9 mouse cellular contexts compared by ENCODE assay signal in the genomic region with DNA sequence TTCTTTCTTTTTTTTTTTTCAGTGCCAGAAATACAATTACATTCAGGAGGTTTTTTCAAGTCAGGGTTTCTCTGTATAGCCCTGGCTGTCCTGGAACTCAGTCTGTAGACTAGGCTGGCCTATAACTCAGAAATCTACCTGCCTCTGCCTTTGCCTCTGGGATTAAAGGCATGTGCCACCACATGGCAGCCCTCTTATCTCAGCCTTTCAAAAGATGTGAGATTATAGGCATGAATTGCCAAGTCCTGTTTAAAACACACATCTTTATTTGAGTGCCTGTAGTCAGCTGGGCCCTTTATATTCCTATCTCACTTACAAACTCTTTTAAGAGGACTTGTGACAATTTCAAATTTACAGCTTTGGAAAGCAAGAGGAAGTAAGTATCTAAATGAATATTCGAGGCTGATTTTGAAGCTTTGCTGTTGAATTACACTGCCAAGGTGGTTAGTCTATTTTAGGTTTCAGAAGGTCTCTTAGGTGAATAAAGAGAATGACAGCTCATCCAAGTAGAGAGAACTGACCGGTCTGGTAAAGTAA. TPM values are rescaled to one million over a fixed set of nuclear protein-coding genes. Genes with fewer than 3 reads are reported as not detected.
DNase-seq lines count a peak whose midpoint lies in the region; ATAC-seq and TF ChIP-seq lines count a peak whose summit lies in the region.
"Had no signal": no experiment of that assay in that cellular context is flagged by ENCODE, and none has a peak within 500 bp of the region (broad histone marks: within the 10 kb centered on the region; RNA-seq: fewer than 3 reads in every experiment).

No protein-coding gene starts in this region.

- 80% methylated on average over 2 of the region's 2 CpGs for WGBS in heart, embryonic 12.5 days
- 87% methylated on average over 2 of the region's 2 CpGs for WGBS in neural tube, embryonic 12.5 days
- 48% methylated on average over 2 of the region's 2 CpGs for WGBS in liver, embryonic 13.5 days (ENCODE audit: insufficient replicate concordance)
- 50% methylated on average over 2 of the region's 2 CpGs for WGBS in stomach, postnatal 0 days

- no peaks in the 10 kb centered on the region for H3K9me3 ChIP-seq in heart, embryonic 12.5 days (replicated peaks)
- H3K9me3 ChIP-seq in neural tube, embryonic 12.5 days, result no peaks in the 10 kb centered on the region
- no peaks in the 10 kb centered on the region for H3K9me3 ChIP-seq in liver, embryonic 13.5 days (replicated peaks)
- no peaks in the 10 kb centered on the region for H3K9me3 ChIP-seq in stomach, postnatal 0 days (ENCODE audit: control insufficient read depth, low read length)

- H3K36me3 ChIP-seq in heart, embryonic 12.5 days, result peaks cover 3% of the 10 kb centered on the region; the same call in 1 of the 2 replicates
- peaks cover 6% of the 10 kb centered on the region; the same call in 1 of the 2 replicates for H3K36me3 ChIP-seq in neural tube, embryonic 12.5 days
- H3K36me3 ChIP-seq in liver, embryonic 13.5 days, result peaks cover 8% of the 10 kb centered on the region
- no peaks in the 10 kb centered on the region for H3K36me3 ChIP-seq in stomach, postnatal 0 days (ENCODE audit: control insufficient read depth, insufficient read depth, low read length)

- no peak for TF ChIP-seq EP300 in stomach, postnatal 0 days (optimal IDR thresholded peaks at IDR 0.05)

- no peak overlapping the region for H3K27ac ChIP-seq in heart, embryonic 12.5 days (ENCODE audit: poor library complexity, severe bottlenecking)
- no peak overlapping the region for H3K27ac ChIP-seq in neural tube, embryonic 12.5 days
- H3K27ac ChIP-seq in liver, embryonic 13.5 days, result peak overlapping the region; percentile 73
- peak overlapping the region; percentile 78 for H3K27ac ChIP-seq in stomach, postnatal 0 days (replicated peaks)

- ATAC-seq in heart, embryonic 12.5 days (ENCODE audit: insufficient number of reproducible peaks, low FRiP score), result no peak
- no peak for ATAC-seq in neural tube, embryonic 12.5 days (ENCODE audit: low FRiP score, low read depth)
- ATAC-seq in liver, embryonic 13.5 days (ENCODE audit: low read depth), result no peak
- no peak for ATAC-seq in stomach, postnatal 0 days (ENCODE audit: low FRiP score, low TSS enrichment)

- peak overlapping the region; percentile 92; the same call in 1 of the 2 replicates for H3K4me3 ChIP-seq in heart, embryonic 12.5 days
- H3K4me3 ChIP-seq in neural tube, embryonic 12.5 days, result no peak overlapping the region
- peak overlapping the region; percentile 84 for H3K4me3 ChIP-seq in liver, embryonic 13.5 days (replicated peaks)
- H3K4me3 ChIP-seq in stomach, postnatal 0 days (ENCODE audit: low read depth, low read length), result no peak overlapping the region

- peaks cover 28% of the 10 kb centered on the region for H3K4me1 ChIP-seq in heart, embryonic 12.5 days (replicated peaks)
- peaks cover 22% of the 10 kb centered on the region for H3K4me1 ChIP-seq in neural tube, embryonic 12.5 days
- peaks cover 46% of the 10 kb centered on the region for H3K4me1 ChIP-seq in liver, embryonic 13.5 days (replicated peaks)
- peaks cover 6% of the 10 kb centered on the region; the same call in 1 of the 2 replicates for H3K4me1 ChIP-seq in stomach, postnatal 0 days (replicated peaks; ENCODE audit: control insufficient read depth, insufficient read depth)

- no peak for TF ChIP-seq CTCF in stomach, postnatal 0 days (IDR thresholded peaks at IDR 0.05; ENCODE audit: low read depth)

- H3K27me3 ChIP-seq in heart, embryonic 12.5 days (replicated peaks), result no peaks in the 10 kb centered on the region
- H3K27me3 ChIP-seq in neural tube, embryonic 12.5 days (replicated peaks), result no peaks in the 10 kb centered on the region
- no peaks in the 10 kb centered on the region for H3K27me3 ChIP-seq in liver, embryonic 13.5 days
- H3K27me3 ChIP-seq in stomach, postnatal 0 days (ENCODE audit: control insufficient read depth, insufficient read depth, low read length), result no peaks in the 10 kb centered on the region

- H3K4me2 ChIP-seq in heart, embryonic 12.5 days, result peak overlapping the region; percentile 88
- H3K4me2 ChIP-seq in neural tube, embryonic 12.5 days (replicated peaks), result peak overlapping the region; percentile 91
- H3K4me2 ChIP-seq in liver, embryonic 13.5 days, result peak overlapping the region; percentile 88
- H3K4me2 ChIP-seq in stomach, postnatal 0 days (replicated peaks; ENCODE audit: low read depth), result peak overlapping the region; percentile 40

- no peak for DNase-seq in heart, postnatal 4 days
- no peak for DNase-seq in neural tube, embryonic 10.5 days (ENCODE audit: extremely low spot score, low spot score)
- DNase-seq in liver, embryonic 13.5 days, result no peak
- DNase-seq in stomach, postnatal 0 days (ENCODE audit: low spot score), result no peak
- DNase-seq in urinary bladder, postnatal 25 days (ENCODE audit: low spot score), result no peak
- no peak for DNase-seq in embryo, embryonic 9.5 days (ENCODE audit: extremely low spot score)

- no peak overlapping the region for H3K9ac ChIP-seq in heart, embryonic 12.5 days
- H3K9ac ChIP-seq in neural tube, embryonic 12.5 days, result no peak overlapping the region
- H3K9ac ChIP-seq in liver, embryonic 13.5 days, result peak overlapping the region; percentile 5; the same call in 1 of the 2 replicates
- no peak overlapping the region for H3K9ac ChIP-seq in stomach, postnatal 0 days (ENCODE audit: low read length)

RNA-seq across cellular contexts. Expression of a gene that starts 4.4 kb away (rescaled TPM):
- 23.3 and 24.4 TPM in 2 replicates for polyA plus RNA-seq in heart, embryonic 12.5 days (2016; fragmentation: Nextera tagmentation; extraction: Ambion mirVana)
- 100 to 1,000 TPM; 133 to 134 TPM for total RNA-seq in heart, postnatal 4 days (2021)
- polyA plus RNA-seq in neural tube, embryonic 12.5 days (2016; fragmentation: Nextera tagmentation; extraction: Ambion mirVana), result 21.8 and 29.4 TPM in 2 replicates
- 15.0 and 17.5 TPM in 2 replicates for polyA plus RNA-seq in liver, embryonic 13.5 days (2015; fragmentation: Nextera tagmentation; extraction: Ambion mirVana)
- 37.3 and 42.7 TPM in 2 replicates for polyA plus RNA-seq in stomach, postnatal 0 days (2015; fragmentation: Nextera tagmentation; extraction: Ambion mirVana)

RNA-seq across cellular contexts. Expression of a gene that starts 42.7 kb away (rescaled TPM):
- 0.64 TPM in 1 of 2 replicates, not detected in the other for polyA plus RNA-seq in heart, embryonic 12.5 days (2016; fragmentation: Nextera tagmentation; extraction: Ambion mirVana)
- total RNA-seq in heart, postnatal 4 days (2021), result not detected
- 0.46 and 0.58 TPM in 2 replicates for polyA plus RNA-seq in neural tube, embryonic 12.5 days (2016; fragmentation: Nextera tagmentation; extraction: Ambion mirVana)
- not detected in 2 replicates for polyA plus RNA-seq in liver, embryonic 13.5 days (2015; fragmentation: Nextera tagmentation; extraction: Ambion mirVana)
- 0.22 and 0.28 TPM in 2 replicates for polyA plus RNA-seq in stomach, postnatal 0 days (2015; fragmentation: Nextera tagmentation; extraction: Ambion mirVana)
- polyA plus RNA-seq: CD4-positive, CD25-positive, alpha-beta regulatory T cell, adult 4 months had no signal

RNA-seq across cellular contexts. Expression of a gene that starts 42.8 kb away (rescaled TPM):
- polyA plus RNA-seq in heart, embryonic 12.5 days (2016; fragmentation: Nextera tagmentation; extraction: Ambion mirVana), result 0.78 and 0.82 TPM in 2 replicates
- 1 to 10 TPM; 2.4 TPM for total RNA-seq in heart, postnatal 4 days (2021)
- 0.82 and 1.1 TPM in 2 replicates for polyA plus RNA-seq in neural tube, embryonic 12.5 days (2016; fragmentation: Nextera tagmentation; extraction: Ambion mirVana)
- 1.9 and 2.1 TPM in 2 replicates for polyA plus RNA-seq in liver, embryonic 13.5 days (2015; fragmentation: Nextera tagmentation; extraction: Ambion mirVana)
- 0.27 and 0.45 TPM in 2 replicates for polyA plus RNA-seq in stomach, postnatal 0 days (2015; fragmentation: Nextera tagmentation; extraction: Ambion mirVana)

RNA-seq across cellular contexts. Expression of a gene that starts 52.4 kb away (rescaled TPM):
- polyA plus RNA-seq in heart, embryonic 12.5 days (2016; fragmentation: Nextera tagmentation; extraction: Ambion mirVana), result 18.9 and 20.5 TPM in 2 replicates
- total RNA-seq in heart, postnatal 4 days (2021), result 10 to 100 TPM; 14.5 to 20.4 TPM
- 16.5 TPM in 2 replicates for polyA plus RNA-seq in neural tube, embryonic 12.5 days (2016; fragmentation: Nextera tagmentation; extraction: Ambion mirVana)
- 26.8 and 28.9 TPM in 2 replicates for polyA plus RNA-seq in liver, embryonic 13.5 days (2015; fragmentation: Nextera tagmentation; extraction: Ambion mirVana)
- 49.7 and 52.8 TPM in 2 replicates for polyA plus RNA-seq in stomach, postnatal 0 days (2015; fragmentation: Nextera tagmentation; extraction: Ambion mirVana)

Comparison
In these comparisons a context has a peak if more than half of its experiments do, and no peak if none do; other contexts are left out.
1. H3K27ac ChIP-seq: peak in liver, embryonic 13.5 days (single experiment) and stomach, postnatal 0 days (single experiment); none in heart, embryonic 12.5 days (single experiment) and neural tube, embryonic 12.5 days (single experiment).
2. H3K4me2 ChIP-seq: peak in every context shown above with its lines; median percentile 91 in neural tube, embryonic 12.5 days; 88 in heart, embryonic 12.5 days; 88 in liver, embryonic 13.5 days; 40 in stomach, postnatal 0 days.
3. H3K4me3 ChIP-seq: peak in heart, embryonic 12.5 days (single experiment) and liver, embryonic 13.5 days (single experiment); none in neural tube, embryonic 12.5 days (single experiment) and stomach, postnatal 0 days (single experiment).